Mouse (Mus musculus) cortical plate, adult 2 months (tissue): ENCODE results near the gene Dysf.

Experiments
- CTCF ChIP-seq: fragments of 200-500 bp; IDR thresholded peaks from 2 replicates; pipeline ENCODE4 v1.5.1; 2011; ENCODE audit warnings: mild to moderate bottlenecking, control low read depth, low read length; ENCODE audit not compliant: insufficient read depth; ENCODE audit errors: extremely low read depth
- POLR2A ChIP-seq: fragments of 200-500 bp; IDR thresholded peaks from 2 replicates; pipeline ENCODE4 v1.6.1; 2011; ENCODE audit warnings: mild to moderate bottlenecking, low read length, control low read depth; ENCODE audit not compliant: insufficient read depth; ENCODE audit errors: extremely low read depth

DNA sequence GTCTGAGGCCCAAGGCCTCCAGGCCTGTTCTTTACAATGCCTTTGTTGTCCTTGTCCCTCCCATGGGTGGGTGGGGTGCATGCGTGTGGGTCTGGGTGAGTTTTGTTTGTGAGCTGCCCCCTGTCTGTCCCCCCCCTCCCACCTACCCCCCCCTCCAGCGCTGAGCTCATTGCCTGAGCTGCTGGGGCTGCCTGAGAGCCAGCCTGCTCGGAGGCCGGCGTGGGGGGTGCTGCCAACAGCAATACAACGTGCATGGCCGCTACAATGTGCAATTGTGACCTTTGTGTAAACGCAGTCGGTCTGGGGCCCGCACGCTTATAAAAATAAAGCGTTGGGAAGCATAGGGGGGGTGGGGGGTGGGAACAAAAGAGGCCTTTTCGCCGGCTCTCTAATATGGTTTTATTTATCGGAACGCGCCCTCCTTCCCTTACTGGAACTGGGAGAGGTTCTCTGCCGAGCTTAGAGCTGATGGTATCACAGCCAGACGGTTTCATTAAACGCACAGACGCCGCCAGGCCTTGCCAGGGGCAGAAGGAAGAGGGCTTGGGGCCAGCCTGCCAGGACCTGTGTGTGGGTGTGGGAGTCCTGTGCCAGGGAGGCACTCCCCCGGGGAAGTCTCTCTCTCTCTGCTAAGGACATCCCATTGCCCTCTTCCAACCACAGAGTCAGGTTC lies 126.5 kb downstream of the Dysf start:
- TF ChIP-seq CTCF, result no peak
- no peak for TF ChIP-seq POLR2A
